Mouse (Mus musculus) testis, adult 2 months (tissue): ENCODE results near the gene Mettl21e.

Experiments used
- CTCF ChIP-seq: fragments of 200-500 bp; IDR thresholded peaks from 2 replicates; pipeline ENCODE4 v1.5.1; 2012; ENCODE audit warnings: low read depth, mild to moderate bottlenecking, inconsistent platforms, low read length, moderate library complexity; ENCODE audit not compliant: control insufficient read depth, insufficient read depth, insufficient replicate concordance
- POLR2A ChIP-seq: fragments of 200-500 bp; IDR thresholded peaks from 2 replicates; pipeline ENCODE4 v1.6.1; 2012; ENCODE audit warnings: low read depth, mild to moderate bottlenecking, inconsistent platforms, low read length, moderate library complexity; ENCODE audit not compliant: control insufficient read depth

DNA sequence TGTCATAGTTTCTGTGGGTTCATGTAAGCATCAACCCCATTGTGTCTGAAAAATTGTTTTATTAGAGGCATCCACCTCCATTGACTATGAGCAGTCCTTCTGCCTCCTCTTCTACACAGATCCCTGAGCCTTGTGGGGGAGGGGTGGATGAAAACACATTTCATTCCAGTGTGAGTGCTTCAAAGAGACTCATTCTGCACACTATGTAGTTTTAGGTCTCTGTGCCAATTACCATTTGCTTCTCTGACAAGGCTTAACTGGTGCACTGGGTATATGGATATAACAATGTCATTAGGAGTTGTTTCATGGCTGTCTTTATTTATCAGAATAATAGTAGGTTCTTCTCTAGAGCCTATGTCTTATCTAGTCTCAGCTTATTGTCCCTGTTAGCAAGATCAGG lies 32.4 kb downstream of the Mettl21e start:
- no peak for TF ChIP-seq POLR2A
- no peak for TF ChIP-seq CTCF
